Comparison of ENCODE assay signal across 8 mouse cellular contexts in genomic region chr2:25557964-25558360, GRCm38 (mm10). TPM values are rescaled to one million over a fixed set of nuclear protein-coding genes. Genes with fewer than 3 reads are reported as not detected.
A peak's percentile ranks its signal among the peaks of the same experiment; 100 is the strongest.
DNase-seq lines count a peak whose midpoint lies in the region; ATAC-seq and TF ChIP-seq lines count a peak whose summit lies in the region.

No protein-coding gene starts in this region.

- peak overlapping the region; percentile 95 for H3K4me3 ChIP-seq in testis, adult 2 months (ENCODE audit: control insufficient read depth, low read depth, low read length)
- peak overlapping the region; percentile 99 for H3K4me3 ChIP-seq in hindbrain, embryonic 10.5 days
- peak overlapping the region; percentile 92 for H3K4me3 ChIP-seq in liver, embryonic 12.5 days

- no peaks in the 10 kb centered on the region for H3K27me3 ChIP-seq in testis, adult 2 months (ENCODE audit: control insufficient read depth, insufficient read depth, low read length)
- H3K27me3 ChIP-seq in hindbrain, embryonic 10.5 days (ENCODE audit: insufficient read depth, poor library complexity, severe bottlenecking): no peaks in the 10 kb centered on the region
- no peaks in the 10 kb centered on the region for H3K27me3 ChIP-seq in liver, embryonic 12.5 days (replicated peaks)

- intact Hi-C loops in left cerebral cortex, postnatal 25 days (cut with DNase I): no loop called here

- H3K9ac ChIP-seq in liver, embryonic 12.5 days: peak overlapping the region; percentile 95

- under 1% methylated on average over 24 of the region's 24 CpGs for WGBS in hindbrain, embryonic 10.5 days
- WGBS in liver, embryonic 12.5 days (ENCODE audit: insufficient replicate concordance): 0% methylated on average over 24 of the region's 24 CpGs

- H3K9me3 ChIP-seq in hindbrain, embryonic 10.5 days: no peaks in the 10 kb centered on the region
- H3K9me3 ChIP-seq in liver, embryonic 12.5 days (replicated peaks): no peaks in the 10 kb centered on the region

- H3K4me1 ChIP-seq in testis, adult 2 months (ENCODE audit: control insufficient read depth, insufficient read depth, low read length): peaks cover 4% of the 10 kb centered on the region
- peaks cover 30% of the 10 kb centered on the region for H3K4me1 ChIP-seq in hindbrain, embryonic 10.5 days (replicated peaks)
- H3K4me1 ChIP-seq in liver, embryonic 12.5 days: peaks cover 32% of the 10 kb centered on the region

- DNase-seq in testis, postnatal 14 days (ENCODE audit: low spot score): no peak
- DNase-seq in hindbrain, embryonic 10.5 days (ENCODE audit: low spot score): no peak
- peak; percentile 76 for DNase-seq in yolk sac, embryonic 10.5 days (ENCODE audit: low spot score)
- DNase-seq in left cerebral cortex, postnatal 25 days (ENCODE audit: low spot score in 2 of 2): no peak
- no peak for DNase-seq in natural killer cell, adult 2 months (ENCODE audit: low spot score in 2 of 2)
- DNase-seq in spleen, postnatal 36 days (ENCODE audit: low spot score in 2 of 2): no peak

- ATAC-seq in liver, embryonic 12.5 days: peak; percentile 66

- no peak for TF ChIP-seq POLR2A in testis, adult 2 months (IDR thresholded peaks at IDR 0.05; ENCODE audit: control insufficient read depth, low read depth, low read length)

- peak overlapping the region; percentile 75 for H3K27ac ChIP-seq in testis, adult 2 months (ENCODE audit: control insufficient read depth, insufficient read depth, low read depth, low read length)
- H3K27ac ChIP-seq in hindbrain, embryonic 10.5 days: peak overlapping the region; percentile 95
- H3K27ac ChIP-seq in liver, embryonic 12.5 days: peak overlapping the region; percentile 84

- peak overlapping the region; percentile 81 for H3K4me2 ChIP-seq in liver, embryonic 12.5 days

- TF ChIP-seq CTCF in testis, adult 2 months (IDR thresholded peaks at IDR 0.05; ENCODE audit: control insufficient read depth, insufficient read depth, insufficient replicate concordance, low read depth, low read length): no peak

- no peaks in the 10 kb centered on the region; the same call in 1 of the 2 replicates for H3K36me3 ChIP-seq in testis, adult 2 months (ENCODE audit: control insufficient read depth, insufficient read depth, low read length)
- H3K36me3 ChIP-seq in hindbrain, embryonic 10.5 days: peaks cover 32% of the 10 kb centered on the region
- peaks cover 39% of the 10 kb centered on the region for H3K36me3 ChIP-seq in liver, embryonic 12.5 days

RNA-seq across cellular contexts. Expression of gene Edf1, which starts 0.3 kb away (rescaled TPM):
- polyA plus RNA-seq in testis, adult 2 months (2012; rRNA removed): 170 and 227 TPM in 2 replicates
- 376 and 388 TPM in 2 replicates for polyA plus RNA-seq in hindbrain, embryonic 10.5 days (2016; fragmentation: Nextera tagmentation; extraction: Ambion mirVana)
- 293 and 311 TPM in 2 replicates for polyA plus RNA-seq in liver, embryonic 12.5 days (2016; fragmentation: Nextera tagmentation; extraction: Ambion mirVana)
- 100 to 1,000 TPM; 202 to 214 TPM for total RNA-seq in left cerebral cortex, postnatal 25 days (2021)

RNA-seq across cellular contexts. Expression of gene Traf2, which starts 11.2 kb away (rescaled TPM):
- polyA plus RNA-seq in testis, adult 2 months (2012; rRNA removed): 12.2 and 12.7 TPM in 2 replicates
- polyA plus RNA-seq in hindbrain, embryonic 10.5 days (2016; fragmentation: Nextera tagmentation; extraction: Ambion mirVana): 38.2 and 40.1 TPM in 2 replicates
- polyA plus RNA-seq in liver, embryonic 12.5 days (2016; fragmentation: Nextera tagmentation; extraction: Ambion mirVana): 22.4 and 24.4 TPM in 2 replicates
- total RNA-seq in left cerebral cortex, postnatal 25 days (2021): 10 to 100 TPM in 1 of 2 experiments, 1 to 10 TPM in 1; 9.6 to 10.4 TPM

RNA-seq across cellular contexts. Expression of gene Mamdc4, which starts 16.7 kb away (rescaled TPM):
- polyA plus RNA-seq in testis, adult 2 months (2012; rRNA removed): 1.7 and 8.5 TPM in 2 replicates
- polyA plus RNA-seq in hindbrain, embryonic 10.5 days (2016; fragmentation: Nextera tagmentation; extraction: Ambion mirVana): 1.4 and 3.8 TPM in 2 replicates
- polyA plus RNA-seq in liver, embryonic 12.5 days (2016; fragmentation: Nextera tagmentation; extraction: Ambion mirVana): 0.38 and 0.45 TPM in 2 replicates
- 1 to 10 TPM in 1 of 2 experiments, under 1 TPM in 1; 0.69 to 2.1 TPM for total RNA-seq in left cerebral cortex, postnatal 25 days (2021)

RNA-seq across cellular contexts. Expression of gene Phpt1, which starts 17.1 kb away (rescaled TPM):
- 102 and 112 TPM in 2 replicates for polyA plus RNA-seq in testis, adult 2 months (2012; rRNA removed)
- polyA plus RNA-seq in hindbrain, embryonic 10.5 days (2016; fragmentation: Nextera tagmentation; extraction: Ambion mirVana): 163 and 189 TPM in 2 replicates
- 67.8 and 69.2 TPM in 2 replicates for polyA plus RNA-seq in liver, embryonic 12.5 days (2016; fragmentation: Nextera tagmentation; extraction: Ambion mirVana)
- 10 to 100 TPM; 73.8 to 74.3 TPM for total RNA-seq in left cerebral cortex, postnatal 25 days (2021)

RNA-seq across cellular contexts. Expression of gene Ajm1, which starts 23.6 kb away (rescaled TPM):
- polyA plus RNA-seq in testis, adult 2 months (2012; rRNA removed): 0.11 and 0.19 TPM in 2 replicates
- 0.05 and 0.44 TPM in 2 replicates for polyA plus RNA-seq in hindbrain, embryonic 10.5 days (2016; fragmentation: Nextera tagmentation; extraction: Ambion mirVana)
- not detected in 2 replicates for polyA plus RNA-seq in liver, embryonic 12.5 days (2016; fragmentation: Nextera tagmentation; extraction: Ambion mirVana)
- 100 to 1,000 TPM; 109 to 120 TPM for total RNA-seq in left cerebral cortex, postnatal 25 days (2021)
